Mouse (Mus musculus): ENCODE data around the gene Taf12. TPM values are rescaled to one million over a fixed set of nuclear protein-coding genes. Genes with fewer than 3 reads are reported as not detected.

The Taf12 gene
- polyA plus RNA-seq, 1 experiment, result not detected

- TF ChIP-seq CTCF (IDR thresholded peaks at IDR 0.05; ENCODE audit: insufficient read depth, low read depth, low read length) (no peak), POLR2A (IDR thresholded peaks at IDR 0.05; ENCODE audit: insufficient read depth, low read depth, low read length) (no peak)
- H3K27ac ChIP-seq (ENCODE audit: insufficient read depth, low read depth, low read length), result no peak overlapping the region
- 81% methylated on average over 8 of the region's 8 CpGs for WGBS
- H3K4me1 ChIP-seq (ENCODE audit: control insufficient read depth, insufficient read depth, low read length), result no peaks in the 10 kb centered on the region
- H3K4me3 ChIP-seq (ENCODE audit: insufficient read depth, low read depth, low read length), result no peak overlapping the region
Measured at GRCm38 (mm10) chr4:132253128-132253527, 21.0 kb upstream of the Taf12 start.

GRCm38 (mm10) chr4:132253622-132254021 lies 20.6 kb upstream of the Taf12 start:
- WGBS, result 86% methylated on average over 2 of the region's 2 CpGs
- H3K27ac ChIP-seq (ENCODE audit: insufficient read depth, low read depth, low read length), result no peak overlapping the region
- TF ChIP-seq POLR2A (IDR thresholded peaks at IDR 0.05; ENCODE audit: insufficient read depth, low read depth, low read length) (no peak), CTCF (IDR thresholded peaks at IDR 0.05; ENCODE audit: insufficient read depth, low read depth, low read length) (no peak)
- no peaks in the 10 kb centered on the region for H3K4me1 ChIP-seq (ENCODE audit: control insufficient read depth, insufficient read depth, low read length)
- no peak overlapping the region for H3K4me3 ChIP-seq (ENCODE audit: insufficient read depth, low read depth, low read length)

- 78% methylated on average over 3 of the region's 3 CpGs for WGBS
- no peak for TF ChIP-seq POLR2A (IDR thresholded peaks at IDR 0.05; ENCODE audit: insufficient read depth, low read depth, low read length)
- no peak for TF ChIP-seq CTCF (IDR thresholded peaks at IDR 0.05; ENCODE audit: insufficient read depth, low read depth, low read length)
- Histone ChIP-seq H3K27ac (ENCODE audit: insufficient read depth, low read depth, low read length) (no peak overlapping the region), H3K4me3 (ENCODE audit: insufficient read depth, low read depth, low read length) (no peak overlapping the region), H3K4me1 (ENCODE audit: control insufficient read depth, insufficient read depth, low read length) (no peaks in the 10 kb centered on the region)
Measured at GRCm38 (mm10) chr4:132254986-132255385, 19.2 kb upstream of the Taf12 start.

GRCm38 (mm10) chr4:132256384-132256783 lies 17.8 kb upstream of the Taf12 start:
- TF ChIP-seq POLR2A (IDR thresholded peaks at IDR 0.05; ENCODE audit: insufficient read depth, low read depth, low read length), result no peak
- no peak for TF ChIP-seq CTCF (IDR thresholded peaks at IDR 0.05; ENCODE audit: insufficient read depth, low read depth, low read length)
- H3K4me1 ChIP-seq (ENCODE audit: control insufficient read depth, insufficient read depth, low read length), result no peaks in the 10 kb centered on the region
- 90% methylated on average over 3 of the region's 3 CpGs for WGBS
- H3K27ac ChIP-seq (ENCODE audit: insufficient read depth, low read depth, low read length), result no peak overlapping the region
- H3K4me3 ChIP-seq (ENCODE audit: insufficient read depth, low read depth, low read length), result no peak overlapping the region

DNA sequence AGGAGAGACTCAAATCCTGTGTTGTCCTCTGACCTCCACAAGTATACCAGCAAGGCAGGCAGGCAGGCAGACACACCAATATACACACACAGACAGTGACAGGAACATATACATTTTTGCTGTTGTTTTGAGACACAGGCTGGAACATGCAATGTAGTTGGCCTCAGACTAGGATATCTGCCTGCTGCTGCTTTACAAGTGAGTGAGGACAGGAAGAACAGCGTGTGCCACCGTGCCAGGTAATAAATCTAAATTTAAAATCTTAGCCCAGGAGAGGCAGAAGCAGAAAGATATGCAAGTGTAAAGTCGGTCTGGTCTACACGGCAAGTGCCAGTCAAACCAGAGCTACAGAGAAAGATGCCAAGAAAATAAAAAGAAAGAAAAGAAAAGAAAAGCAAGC lies 14.9 kb upstream of the Taf12 start:
- H3K4me1 ChIP-seq (ENCODE audit: control insufficient read depth, insufficient read depth, low read length), result no peaks in the 10 kb centered on the region
- no peak overlapping the region for H3K27ac ChIP-seq (ENCODE audit: insufficient read depth, low read depth, low read length)
- 66% methylated on average over 4 of the region's 4 CpGs for WGBS
- no peak overlapping the region for H3K4me3 ChIP-seq (ENCODE audit: insufficient read depth, low read depth, low read length)
- TF ChIP-seq POLR2A (IDR thresholded peaks at IDR 0.05; ENCODE audit: insufficient read depth, low read depth, low read length) (no peak), CTCF (IDR thresholded peaks at IDR 0.05; ENCODE audit: insufficient read depth, low read depth, low read length) (no peak)

- Histone ChIP-seq H3K27ac (ENCODE audit: insufficient read depth, low read depth, low read length) (peak overlapping the region; percentile 29), H3K4me3 (ENCODE audit: insufficient read depth, low read depth, low read length) (peak overlapping the region; percentile 53), H3K4me1 (ENCODE audit: control insufficient read depth, insufficient read depth, low read length) (no peaks in the 10 kb centered on the region)
- TF ChIP-seq CTCF (IDR thresholded peaks at IDR 0.05; ENCODE audit: insufficient read depth, low read depth, low read length), result no peak
- WGBS, result 3% methylated on average over 42 of the region's 64 CpGs
Measured at GRCm38 (mm10) chr4:132260404-132261379, 13.5 kb upstream of the Taf12 start.

GRCm38 (mm10) chr4:132261514-132262357 lies 12.4 kb upstream of the Taf12 start, which contains the start of gene Gmeb1:
Gene Gmeb1 (minus strand): TSS chr4:132261602.
- peak within 1 kb of the TSS; percentile 99 for H3K27ac ChIP-seq (ENCODE audit: insufficient read depth, low read depth, low read length)
- 12% methylated on average over 49 of the region's 49 CpGs for WGBS
- H3K4me3 ChIP-seq (ENCODE audit: insufficient read depth, low read depth, low read length), result peak within 1 kb of the TSS; percentile 94
- TF ChIP-seq CTCF (IDR thresholded peaks at IDR 0.05; ENCODE audit: insufficient read depth, low read depth, low read length), result no peak
- peak; percentile 56; the same call in 1 of the 2 replicates for TF ChIP-seq POLR2A (IDR thresholded peaks at IDR 0.05; ENCODE audit: insufficient read depth, low read depth, low read length)
- H3K4me1 ChIP-seq (ENCODE audit: control insufficient read depth, insufficient read depth, low read length), result no peaks in the 10 kb centered on the region

- Histone ChIP-seq H3K4me1 (ENCODE audit: control insufficient read depth, insufficient read depth, low read length) (no peaks in the 10 kb centered on the region), H3K4me3 (ENCODE audit: insufficient read depth, low read depth, low read length) (no peak overlapping the region), H3K27ac (ENCODE audit: insufficient read depth, low read depth, low read length) (no peak overlapping the region)
- no peak for TF ChIP-seq POLR2A (IDR thresholded peaks at IDR 0.05; ENCODE audit: insufficient read depth, low read depth, low read length)
- no peak for TF ChIP-seq CTCF (IDR thresholded peaks at IDR 0.05; ENCODE audit: insufficient read depth, low read depth, low read length)
- WGBS, result 67% methylated on average over 5 of the region's 5 CpGs
Measured at GRCm38 (mm10) chr4:132262358-132262616, 11.9 kb upstream of the Taf12 start.

GRCm38 (mm10) chr4:132263313-132263712 lies 10.9 kb upstream of the Taf12 start:
- WGBS, result 94% methylated on average over 7 of the region's 7 CpGs
- Histone ChIP-seq H3K4me1 (ENCODE audit: control insufficient read depth, insufficient read depth, low read length) (no peaks in the 10 kb centered on the region), H3K27ac (ENCODE audit: insufficient read depth, low read depth, low read length) (no peak overlapping the region), H3K4me3 (ENCODE audit: insufficient read depth, low read depth, low read length) (no peak overlapping the region)
- no peak for TF ChIP-seq CTCF (IDR thresholded peaks at IDR 0.05; ENCODE audit: insufficient read depth, low read depth, low read length)
- TF ChIP-seq POLR2A (IDR thresholded peaks at IDR 0.05; ENCODE audit: insufficient read depth, low read depth, low read length), result no peak
